ENCODE assay signal across 27 mouse cellular contexts in the genomic region with DNA sequence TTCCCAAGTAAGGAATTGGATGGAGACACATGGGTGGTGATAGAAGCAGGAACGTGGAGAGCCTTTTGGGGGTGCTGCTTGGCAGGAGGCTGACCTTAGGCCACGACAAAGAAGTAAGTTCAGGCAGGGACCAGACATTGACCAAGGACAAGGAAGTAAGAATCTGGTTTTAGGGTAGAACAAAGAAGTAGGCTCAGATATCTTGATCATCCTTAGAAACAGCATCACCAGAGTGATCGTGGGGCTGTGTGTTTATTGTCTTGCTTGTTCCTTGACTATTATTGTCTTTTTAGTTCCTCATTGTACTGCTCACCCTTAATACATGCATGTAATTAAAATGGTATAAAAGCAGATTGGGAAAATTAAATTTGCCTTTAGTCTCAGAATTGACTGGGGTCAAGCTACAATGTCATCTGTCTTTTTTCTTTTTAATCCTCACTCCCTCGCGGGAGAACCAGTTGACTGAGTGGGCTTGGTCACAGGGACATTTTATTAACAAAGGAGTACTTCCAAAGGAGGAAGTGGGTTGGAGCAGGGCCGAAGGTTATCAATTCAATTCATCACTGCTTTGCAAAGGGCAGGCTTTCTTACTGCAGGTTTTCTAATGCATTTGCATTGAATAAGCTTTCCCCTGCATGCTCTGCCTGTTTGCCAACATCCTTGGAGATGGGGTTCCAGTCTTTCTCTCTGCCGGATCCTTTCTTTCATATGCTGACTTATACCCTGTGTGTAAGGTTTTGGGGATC. TPM values are rescaled to one million over a fixed set of nuclear protein-coding genes. Genes with fewer than 3 reads are reported as not detected.
DNase-seq lines count a peak whose midpoint lies in the region; ATAC-seq and TF ChIP-seq lines count a peak whose summit lies in the region.
"Had no signal": no experiment of that assay in that cellular context is flagged by ENCODE, and none has a peak within 500 bp of the region (broad histone marks: within the 10 kb centered on the region; RNA-seq: fewer than 3 reads in every experiment).

No protein-coding gene starts in this region.

- DNase-seq in CH12.LX (ENCODE audit: extremely low read depth) = no peak
- DNase-seq in ES-CJ7 (ENCODE audit: low read depth, low spot score) = peak; percentile 86
- DNase-seq in R1 (ENCODE audit: low read depth, low spot score) = peak; percentile 93
- no peak for DNase-seq in gastrocnemius, adult 2 months
- DNase-seq in lung, postnatal 14 days = no peak
- no peak for DNase-seq in lung, postnatal 25 days (ENCODE audit: low spot score)
- DNase-seq: adrenal gland, adult 8-10 months; adrenal gland, postnatal 14 days; adrenal gland, postnatal 36 days; cerebellum, adult 11-12 months; cerebellum, adult 8-10 months; cerebellum, adult 9-11 months; cerebellum, postnatal 14 days; cerebellum, postnatal 36 days; embryo, embryonic 11 days; forebrain, postnatal 0 days had no signal

- H3K36me3 ChIP-seq in CH12.LX (replicated peaks in 1 of 2; ENCODE audit: control insufficient read depth in 1 of 2, insufficient read depth in 1 of 2, low read length in 1 of 2) (no peaks in the 10 kb centered on the region), E14TG2a.4 (ENCODE audit: insufficient read depth, low read length) (peaks cover 8% of the 10 kb centered on the region)
- H3K36me3 ChIP-seq in hindbrain, embryonic 12.5 days = no peaks in the 10 kb centered on the region
- H3K36me3 ChIP-seq: embryonic facial prominence, embryonic 13.5 days; embryonic facial prominence, embryonic 15.5 days; forebrain, embryonic 10.5 days; forebrain, embryonic 12.5 days; G1E had no signal

- TF ChIP-seq POLR2A in CH12.LX (IDR thresholded peaks at IDR 0.05; ENCODE audit: low read depth, low read length) = no peak

- no peaks in the 10 kb centered on the region for H3K79me2 ChIP-seq in CH12.LX (replicated peaks; ENCODE audit: control insufficient read depth, extremely low read depth, insufficient read depth, poor library complexity, severe bottlenecking)

- no peak overlapping the region for H3K27ac ChIP-seq in CH12.LX (ENCODE audit: insufficient read depth, low read depth)
- no peak overlapping the region for H3K27ac ChIP-seq in gastrocnemius, adult 2 months
- no peak overlapping the region for H3K27ac ChIP-seq in hindbrain, embryonic 12.5 days
- H3K27ac ChIP-seq: embryonic facial prominence, embryonic 13.5 days; embryonic facial prominence, embryonic 15.5 days; forebrain, embryonic 10.5 days; forebrain, embryonic 12.5 days had no signal

- in situ Hi-C loops in CH12.LX (cut with MboI; ENCODE audit: low pct_ligation_motif_present, low pct_unique_long_range_greater_than_20kb, low sequenced_read_pairs) = no loop called here

- TF ChIP-seq CTCF in CH12.LX (conservative IDR thresholded peaks at IDR 0.05 in 1 of 2, IDR thresholded peaks at IDR 0.05 in 1 of 2; ENCODE audit: low read depth in 2 of 2, low read length in 2 of 2) (no peak), E14TG2a.4 (conservative IDR thresholded peaks at IDR 0.05; ENCODE audit: low read length) (no peak)
- no peak for TF ChIP-seq CTCF in gastrocnemius, adult 2 months (IDR thresholded peaks at IDR 0.05)

- 60% methylated on average over 7 of the region's 7 CpGs for WGBS in hindbrain, embryonic 12.5 days

- dilution Hi-C loops in CH12.LX (cut with MboI; ENCODE audit: extremely low pct_ligation_motif_present, extremely low pct_unique_long_range_greater_than_20kb, low sequenced_read_pairs) = no loop called here

- H3K4me3 ChIP-seq in CH12.LX (replicated peaks in 1 of 3; ENCODE audit: low read depth in 2 of 3, low read length in 2 of 3, poor library complexity in 1 of 3) = no peak overlapping the region
- H3K4me3 ChIP-seq in E14TG2a.4 (replicated peaks; ENCODE audit: low read length) = peak overlapping the region; percentile 55
- no peak overlapping the region for H3K4me3 ChIP-seq in gastrocnemius, adult 2 months
- no peak overlapping the region for H3K4me3 ChIP-seq in hindbrain, embryonic 12.5 days
- H3K4me3 ChIP-seq: embryonic facial prominence, embryonic 13.5 days; embryonic facial prominence, embryonic 15.5 days; erythroblast, embryonic 14.5 days; forebrain, embryonic 10.5 days; forebrain, embryonic 12.5 days had no signal

- peak overlapping the region; percentile 37 for H3K9ac ChIP-seq in CH12.LX (ENCODE audit: insufficient read depth, low read depth)
- H3K9ac ChIP-seq in hindbrain, embryonic 12.5 days = no peak overlapping the region
- H3K9ac ChIP-seq: embryonic facial prominence, embryonic 13.5 days; embryonic facial prominence, embryonic 15.5 days; forebrain, embryonic 12.5 days; forebrain, postnatal 0 days had no signal

- no peak for TF ChIP-seq RAD21 in CH12.LX (IDR thresholded peaks at IDR 0.05; ENCODE audit: low read depth, low read length)

- ATAC-seq in hindbrain, embryonic 12.5 days (ENCODE audit: low FRiP score) = no peak
- ATAC-seq: activated CD4-positive, CD25-positive, alpha-beta regulatory T cell, adult 4 months; forebrain, embryonic 14.5 days; forebrain, postnatal 0 days; Patski had no signal

- intact Hi-C loops in gastrocnemius, adult 2 months (cut with DNase I) = no loop called here

- H3K4me2 ChIP-seq in CH12.LX (ENCODE audit: insufficient read depth, low read depth, poor library complexity, severe bottlenecking) = peak overlapping the region; percentile 52; the same call in 1 of the 2 replicates
- no peak overlapping the region for H3K4me2 ChIP-seq in hindbrain, embryonic 12.5 days (replicated peaks)
- H3K4me2 ChIP-seq: embryonic facial prominence, embryonic 13.5 days; embryonic facial prominence, embryonic 15.5 days; forebrain, embryonic 12.5 days had no signal

- TF ChIP-seq EP300 in CH12.LX (IDR thresholded peaks at IDR 0.05; ENCODE audit: low read length) = no peak

- H3K9me3 ChIP-seq in CH12.LX (replicated peaks; ENCODE audit: low read length) (peaks cover 2% of the 10 kb centered on the region), E14TG2a.4 (ENCODE audit: low read length) (no peaks in the 10 kb centered on the region)
- no peaks in the 10 kb centered on the region for H3K9me3 ChIP-seq in hindbrain, embryonic 12.5 days (replicated peaks)
- H3K9me3 ChIP-seq: embryonic facial prominence, embryonic 13.5 days; embryonic facial prominence, embryonic 15.5 days; forebrain, embryonic 10.5 days; forebrain, embryonic 12.5 days; G1E had no signal

- H3K27me3 ChIP-seq in CH12.LX (replicated peaks) (no peaks in the 10 kb centered on the region), E14TG2a.4 (ENCODE audit: insufficient read depth, low read length) (no peaks in the 10 kb centered on the region)
- no peaks in the 10 kb centered on the region for H3K27me3 ChIP-seq in hindbrain, embryonic 12.5 days
- H3K27me3 ChIP-seq: embryonic facial prominence, embryonic 13.5 days; embryonic facial prominence, embryonic 15.5 days; forebrain, embryonic 12.5 days; Patski had no signal

- H3K4me1 ChIP-seq in CH12.LX (ENCODE audit: control insufficient read depth in 1 of 2, insufficient read depth in 2 of 2) (peaks cover 29 to 57% of the 10 kb centered on the region in 2 experiments), E14TG2a.4 (replicated peaks; ENCODE audit: low read depth, low read length) (peaks cover 67% of the 10 kb centered on the region)
- H3K4me1 ChIP-seq in hindbrain, embryonic 12.5 days = peaks cover 2% of the 10 kb centered on the region
- H3K4me1 ChIP-seq: forebrain, embryonic 12.5 days had no signal

TF ChIP-seq in CH12.LX, 34 proteins besides CTCF, POLR2A, EP300 and RAD21:
- no peak for TF ChIP-seq TCF12 (IDR thresholded peaks at IDR 0.05; ENCODE audit: low read depth, low read length)
- TF ChIP-seq MEF2A (IDR thresholded peaks at IDR 0.05; ENCODE audit: borderline replicate concordance, low read depth, low read length) = no peak
- no peak for TF ChIP-seq ETS1 (conservative IDR thresholded peaks at IDR 0.05; ENCODE audit: low read depth, low read length)
- TF ChIP-seq IRF4 (IDR thresholded peaks at IDR 0.05; ENCODE audit: low read depth, low read length) = no peak
- no peak for TF ChIP-seq MAFK (IDR thresholded peaks at IDR 0.05; ENCODE audit: insufficient replicate concordance, low read length)
- TF ChIP-seq BHLHE40 (IDR thresholded peaks at IDR 0.05; ENCODE audit: low read depth, low read length) = no peak
- no peak for TF ChIP-seq ELF1 (IDR thresholded peaks at IDR 0.05; ENCODE audit: low read depth, low read length)
- TF ChIP-seq JUND (conservative IDR thresholded peaks at IDR 0.05; ENCODE audit: low read depth, low read length) = no peak
- TF ChIP-seq SIN3A (IDR thresholded peaks at IDR 0.05; ENCODE audit: low read length) = no peak
- TF ChIP-seq ZNF384 (IDR thresholded peaks at IDR 0.05; ENCODE audit: low read depth, low read length) = no peak
- no peak for TF ChIP-seq MAZ (IDR thresholded peaks at IDR 0.05; ENCODE audit: low read depth, low read length)
- no peak for TF ChIP-seq CHD1 (IDR thresholded peaks at IDR 0.05; ENCODE audit: low read depth, low read length)
- no peak for TF ChIP-seq CHD2 (IDR thresholded peaks at IDR 0.05; ENCODE audit: low read length)
- TF ChIP-seq USF1 (IDR thresholded peaks at IDR 0.05; ENCODE audit: low read depth, low read length) = no peak
TF ChIP-seq in CH12.LX: peak in this region for 0.

RNA-seq across cellular contexts. Expression of gene Sik1, which starts 53.2 kb away (rescaled TPM):
- total RNA-seq in CH12.LX (2012; rRNA removed) (56.7 and 56.9 TPM in 2 replicates), CH12.LX (2014; rRNA removed) (16.0 and 17.1 TPM in 2 replicates)
- polyA plus RNA-seq in CH12.LX (2012; ENCODE audit: insufficient read length, low read depth) = 27.7 and 36.7 TPM in 2 replicates
- 10 to 100 TPM; 13.4 to 58.6 TPM for total RNA-seq in gastrocnemius, adult 2 months (2021)
- polyA plus RNA-seq in hindbrain, embryonic 12.5 days (2016; fragmentation: Nextera tagmentation; extraction: Ambion mirVana) = 16.5 and 18.9 TPM in 2 replicates

Comparison
In these comparisons a context has a peak if more than half of its experiments do, and no peak if none do; other contexts are left out.
1. DNase-seq: peak in ES-CJ7 (single experiment) and R1 (single experiment); none in CH12.LX (single experiment), gastrocnemius, adult 2 months (single experiment), lung, postnatal 14 days (single experiment) and lung, postnatal 25 days (single experiment).